In genomic region chr11:30720803-30721202, GRCm38 (mm10) we compare ENCODE assay signal across 17 mouse cellular contexts. TPM values are rescaled to one million over a fixed set of nuclear protein-coding genes. Genes with fewer than 3 reads are reported as not detected.
DNase-seq lines count a peak whose midpoint lies in the region; ATAC-seq lines count a peak whose summit lies in the region.
"Had no signal": no experiment of that assay in that cellular context is flagged by ENCODE, and none has a peak within 500 bp of the region (broad histone marks: within the 10 kb centered on the region; RNA-seq: fewer than 3 reads in every experiment).

No protein-coding gene starts in this region.

- H3K9me3 ChIP-seq in heart, embryonic 10.5 days = no peaks in the 10 kb centered on the region; the same call in 1 of the 2 replicates
- H3K9me3 ChIP-seq in kidney, embryonic 15.5 days (replicated peaks) = no peaks in the 10 kb centered on the region
- H3K9me3 ChIP-seq: embryonic facial prominence, embryonic 12.5 days; limb, embryonic 13.5 days; liver, embryonic 15.5 days had no signal

- peak; percentile 8 to 37 for DNase-seq in cerebellum, postnatal 25 days
- no peak for DNase-seq in cerebellum, adult 11-12 months
- peak; percentile 53 for DNase-seq in adipocyte (ENCODE audit: low spot score)
- DNase-seq in heart, embryonic 10.5 days (ENCODE audit: low spot score) = no peak
- DNase-seq in heart, postnatal 14 days = peak; percentile 6 to 47
- DNase-seq in adrenal gland, adult (ENCODE audit: inconsistent age in 2 of 2, low spot score in 1 of 2) = no peak
- DNase-seq in thymus, postnatal 25 days = no peak
- DNase-seq: cerebellum, adult 8-10 months; lung, postnatal 14 days; right cerebral cortex, adult 18-20 months; thymus, postnatal 4 days had no signal

- ATAC-seq in kidney, embryonic 15.5 days (replicated peaks; ENCODE audit: low FRiP score) = no peak
- ATAC-seq: inflammation-experienced regulatory T-cells, adult 6 months had no signal

- H3K4me1 ChIP-seq in heart, embryonic 10.5 days = no peaks in the 10 kb centered on the region
- no peaks in the 10 kb centered on the region for H3K4me1 ChIP-seq in kidney, embryonic 15.5 days
- H3K4me1 ChIP-seq: embryonic facial prominence, embryonic 12.5 days; limb, embryonic 13.5 days; liver, embryonic 15.5 days had no signal

- peak overlapping the region; percentile 64; the same call in 1 of the 2 replicates for H3K27ac ChIP-seq in heart, embryonic 10.5 days
- no peak overlapping the region for H3K27ac ChIP-seq in kidney, embryonic 15.5 days
- H3K27ac ChIP-seq: embryonic facial prominence, embryonic 12.5 days; layer of hippocampus, adult 2 months; limb, embryonic 13.5 days; liver, embryonic 15.5 days had no signal

- intact Hi-C loops in heart, postnatal 14 days (cut with DNase I) = no loop called here

- WGBS in heart, embryonic 10.5 days = 44% methylated on average over 1 of the region's 1 CpGs
- WGBS in kidney, embryonic 15.5 days = 67% methylated on average over 1 of the region's 1 CpGs

- no peak overlapping the region for H3K4me2 ChIP-seq in kidney, embryonic 15.5 days
- H3K4me2 ChIP-seq: embryonic facial prominence, embryonic 12.5 days; limb, embryonic 13.5 days; liver, embryonic 15.5 days had no signal

- no peak overlapping the region for H3K9ac ChIP-seq in kidney, embryonic 15.5 days
- H3K9ac ChIP-seq: embryonic facial prominence, embryonic 12.5 days; limb, embryonic 13.5 days; liver, embryonic 15.5 days had no signal

- H3K36me3 ChIP-seq in heart, embryonic 10.5 days = no peaks in the 10 kb centered on the region
- H3K36me3 ChIP-seq in kidney, embryonic 15.5 days = no peaks in the 10 kb centered on the region
- H3K36me3 ChIP-seq: embryonic facial prominence, embryonic 12.5 days; limb, embryonic 13.5 days; liver, embryonic 15.5 days had no signal

- H3K27me3 ChIP-seq in heart, embryonic 10.5 days (ENCODE audit: insufficient read depth, poor library complexity, severe bottlenecking) = no peaks in the 10 kb centered on the region
- no peaks in the 10 kb centered on the region for H3K27me3 ChIP-seq in kidney, embryonic 15.5 days
- H3K27me3 ChIP-seq: embryonic facial prominence, embryonic 12.5 days; limb, embryonic 13.5 days; liver, embryonic 15.5 days had no signal

- H3K4me3 ChIP-seq in heart, embryonic 10.5 days = no peak overlapping the region
- no peak overlapping the region for H3K4me3 ChIP-seq in kidney, embryonic 15.5 days (replicated peaks)
- H3K4me3 ChIP-seq: embryonic facial prominence, embryonic 12.5 days; layer of hippocampus, adult 2 months; limb, embryonic 13.5 days; liver, embryonic 15.5 days had no signal

RNA-seq across cellular contexts. Expression of gene Psme4, which starts 50.7 kb away (rescaled TPM):
- polyA plus RNA-seq in heart, embryonic 10.5 days (2016; fragmentation: Nextera tagmentation; extraction: Ambion mirVana) = 14.2 and 21.2 TPM in 2 replicates
- 100 to 1,000 TPM; 138 to 169 TPM for total RNA-seq in heart, postnatal 14 days (2021)
- 18.3 and 18.5 TPM in 2 replicates for polyA plus RNA-seq in kidney, embryonic 15.5 days (2015; fragmentation: Nextera tagmentation; extraction: Ambion mirVana)

Comparison
In these comparisons a context has a peak if more than half of its experiments do, and no peak if none do; other contexts are left out.
1. DNase-seq: peak in cerebellum, postnatal 25 days (2 of 2), adipocyte (single experiment) and heart, postnatal 14 days (2 of 2); none in cerebellum, adult 11-12 months (single experiment), heart, embryonic 10.5 days (single experiment), adrenal gland, adult (0 of 2) and thymus, postnatal 25 days (single experiment).